ENCODE assay signal across 8 mouse cellular contexts in the genomic region with DNA sequence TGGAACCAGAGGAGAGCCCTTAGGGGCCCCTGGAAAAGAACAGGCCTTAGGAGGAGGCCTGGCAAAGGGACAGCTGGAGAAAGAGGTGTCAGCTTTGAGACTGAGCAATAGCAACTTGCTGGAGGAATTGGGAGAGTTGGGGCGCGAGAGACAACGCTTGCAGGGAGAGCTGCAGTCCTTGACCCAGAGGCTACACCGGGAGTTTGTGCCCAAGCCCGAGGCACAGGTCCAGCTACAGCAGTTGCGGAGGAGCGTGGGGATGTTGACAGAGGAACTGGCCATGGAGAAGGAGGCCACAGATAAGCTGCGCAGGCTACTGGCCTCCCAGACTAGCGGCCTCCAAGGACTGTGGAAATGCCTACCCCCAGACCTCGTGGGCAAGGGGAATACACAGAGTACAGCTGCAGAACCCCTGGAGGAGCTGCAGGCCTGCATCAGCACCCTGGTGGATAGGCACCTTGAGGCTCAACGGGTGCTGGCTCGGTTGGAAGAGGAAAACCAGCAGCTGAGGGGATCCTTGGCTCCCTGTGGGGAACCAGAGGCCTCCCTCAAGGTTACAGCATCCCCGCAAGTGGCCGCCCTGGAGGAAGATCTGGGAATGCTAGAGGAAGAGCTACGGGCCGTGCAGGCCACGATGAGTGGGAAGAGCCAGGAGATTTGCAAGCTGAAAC. TPM values are rescaled to one million over a fixed set of nuclear protein-coding genes. Genes with fewer than 3 reads are reported as not detected.
DNase-seq lines count a peak whose midpoint lies in the region; ATAC-seq and TF ChIP-seq lines count a peak whose summit lies in the region.

No protein-coding gene starts in this region.

- no peak overlapping the region for H3K27ac ChIP-seq in kidney, postnatal 0 days
- H3K27ac ChIP-seq in embryonic facial prominence, embryonic 13.5 days, result peak overlapping the region; percentile 33; the same call in 1 of the 2 replicates
- H3K27ac ChIP-seq in intestine, embryonic 14.5 days (ENCODE audit: low read depth), result no peak overlapping the region
- H3K27ac ChIP-seq in neural tube, embryonic 14.5 days (ENCODE audit: low read depth, low read length), result no peak overlapping the region

- H3K36me3 ChIP-seq in kidney, postnatal 0 days (ENCODE audit: insufficient read depth, low read length), result no peaks in the 10 kb centered on the region
- no peaks in the 10 kb centered on the region for H3K36me3 ChIP-seq in embryonic facial prominence, embryonic 13.5 days
- no peaks in the 10 kb centered on the region for H3K36me3 ChIP-seq in intestine, embryonic 14.5 days (ENCODE audit: control insufficient read depth, insufficient read depth, low read length)
- H3K36me3 ChIP-seq in neural tube, embryonic 14.5 days (ENCODE audit: control insufficient read depth, insufficient read depth, low read length), result no peaks in the 10 kb centered on the region

- DNase-seq in kidney, postnatal 0 days (ENCODE audit: low spot score), result no peak
- no peak for DNase-seq in kidney, adult 18-20 months
- DNase-seq in intestine, embryonic 14.5 days (ENCODE audit: low spot score), result no peak
- DNase-seq in MN1 (ENCODE audit: low spot score), result no peak
- DNase-seq in left cerebral cortex, adult 11 months (ENCODE audit: low spot score), result no peak
- DNase-seq in frontal cortex, adult 2 months (ENCODE audit: extremely low spot score in 1 of 2, low spot score in 1 of 2), result no peak

- no peak for TF ChIP-seq CTCF in kidney, postnatal 0 days (IDR thresholded peaks at IDR 0.05; ENCODE audit: low read depth)

- 58% methylated on average over 17 of the region's 17 CpGs for WGBS in kidney, postnatal 0 days
- 55% methylated on average over 17 of the region's 17 CpGs for WGBS in embryonic facial prominence, embryonic 13.5 days
- 44% methylated on average over 17 of the region's 17 CpGs for WGBS in intestine, embryonic 14.5 days
- 61% methylated on average over 17 of the region's 17 CpGs for WGBS in neural tube, embryonic 14.5 days

- H3K27me3 ChIP-seq in kidney, postnatal 0 days (ENCODE audit: insufficient read depth, low read length), result no peaks in the 10 kb centered on the region
- peaks cover 29% of the 10 kb centered on the region for H3K27me3 ChIP-seq in embryonic facial prominence, embryonic 13.5 days
- 0 out of 2 replicates have a peak, but pooled peaks cover 14% of the 10 kb centered on the region for H3K27me3 ChIP-seq in intestine, embryonic 14.5 days (replicated peaks; ENCODE audit: control insufficient read depth, insufficient read depth, low read length)
- no peaks in the 10 kb centered on the region for H3K27me3 ChIP-seq in neural tube, embryonic 14.5 days (ENCODE audit: control insufficient read depth, insufficient read depth, low read length)

- H3K9me3 ChIP-seq in kidney, postnatal 0 days (replicated peaks; ENCODE audit: low read length), result no peaks in the 10 kb centered on the region
- no peaks in the 10 kb centered on the region for H3K9me3 ChIP-seq in embryonic facial prominence, embryonic 13.5 days
- H3K9me3 ChIP-seq in intestine, embryonic 14.5 days (ENCODE audit: control insufficient read depth, low read length), result no peaks in the 10 kb centered on the region
- no peaks in the 10 kb centered on the region for H3K9me3 ChIP-seq in neural tube, embryonic 14.5 days (ENCODE audit: control insufficient read depth, low read length)

- H3K4me3 ChIP-seq in kidney, postnatal 0 days (replicated peaks; ENCODE audit: low read depth, low read length), result 0 out of 2 replicates have a peak overlapping the region, but pooled peaks have one; percentile 9
- H3K4me3 ChIP-seq in embryonic facial prominence, embryonic 13.5 days, result peak overlapping the region; percentile 30
- peak overlapping the region; percentile 18 for H3K4me3 ChIP-seq in intestine, embryonic 14.5 days (ENCODE audit: low read depth, low read length)
- 0 out of 2 replicates have a peak overlapping the region, but pooled peaks have one; percentile 3 for H3K4me3 ChIP-seq in neural tube, embryonic 14.5 days (ENCODE audit: low read depth, low read length)

- H3K4me2 ChIP-seq in kidney, postnatal 0 days (ENCODE audit: low read length), result peak overlapping the region; percentile 44
- peak overlapping the region; percentile 59 for H3K4me2 ChIP-seq in embryonic facial prominence, embryonic 13.5 days
- H3K4me2 ChIP-seq in intestine, embryonic 14.5 days (ENCODE audit: low read length), result peak overlapping the region; percentile 46
- peak overlapping the region; percentile 31; the same call in 1 of the 2 replicates for H3K4me2 ChIP-seq in neural tube, embryonic 14.5 days (ENCODE audit: low read depth, low read length)

- H3K9ac ChIP-seq in kidney, postnatal 0 days (ENCODE audit: low read depth, low read length), result no peak overlapping the region
- peak overlapping the region; percentile 59 for H3K9ac ChIP-seq in embryonic facial prominence, embryonic 13.5 days
- peak overlapping the region; percentile 4; the same call in 1 of the 2 replicates for H3K9ac ChIP-seq in intestine, embryonic 14.5 days (ENCODE audit: low read length)
- H3K9ac ChIP-seq in neural tube, embryonic 14.5 days (replicated peaks; ENCODE audit: low read depth, low read length), result no peak overlapping the region

- ATAC-seq in kidney, postnatal 0 days (replicated peaks; ENCODE audit: low FRiP score, low read depth), result no peak
- no peak for ATAC-seq in embryonic facial prominence, embryonic 13.5 days (ENCODE audit: insufficient number of reproducible peaks, insufficient read depth, low FRiP score, low TSS enrichment, low read depth)
- no peak for ATAC-seq in intestine, embryonic 14.5 days (replicated peaks; ENCODE audit: low FRiP score, low TSS enrichment, low read depth)
- no peak for ATAC-seq in neural tube, embryonic 14.5 days (ENCODE audit: low read depth)

- H3K4me1 ChIP-seq in kidney, postnatal 0 days (replicated peaks; ENCODE audit: insufficient read depth, low read length), result no peaks in the 10 kb centered on the region
- peaks cover 11% of the 10 kb centered on the region for H3K4me1 ChIP-seq in embryonic facial prominence, embryonic 13.5 days
- no peaks in the 10 kb centered on the region for H3K4me1 ChIP-seq in intestine, embryonic 14.5 days (replicated peaks; ENCODE audit: control insufficient read depth, insufficient read depth, low read length)
- H3K4me1 ChIP-seq in neural tube, embryonic 14.5 days (ENCODE audit: control insufficient read depth, insufficient read depth, low read length), result no peaks in the 10 kb centered on the region

RNA-seq across cellular contexts. Expression of a gene that starts 11.9 kb away (rescaled TPM):
- polyA plus RNA-seq in kidney, postnatal 0 days (2015; fragmentation: Nextera tagmentation; extraction: Ambion mirVana), result 38.7 and 39.1 TPM in 2 replicates
- 71.5 and 75.2 TPM in 2 replicates for polyA plus RNA-seq in embryonic facial prominence, embryonic 13.5 days (2015; fragmentation: Nextera tagmentation; extraction: Ambion mirVana)
- 35.5 and 40.0 TPM in 2 replicates for polyA plus RNA-seq in intestine, embryonic 14.5 days (2014; fragmentation: Nextera tagmentation; extraction: Ambion mirVana)
- 20.9 and 24.7 TPM in 2 replicates for polyA plus RNA-seq in neural tube, embryonic 14.5 days (2014; fragmentation: Nextera tagmentation; extraction: Ambion mirVana)
- polyA plus RNA-seq in frontal cortex, adult 2 months (2012; rRNA removed), result 25.2 and 25.8 TPM in 2 replicates

RNA-seq across cellular contexts. Expression of a gene that starts 14.4 kb away (rescaled TPM):
- polyA plus RNA-seq in kidney, postnatal 0 days (2015; fragmentation: Nextera tagmentation; extraction: Ambion mirVana), result 1.0 and 1.3 TPM in 2 replicates
- 1.3 and 2.1 TPM in 2 replicates for polyA plus RNA-seq in embryonic facial prominence, embryonic 13.5 days (2015; fragmentation: Nextera tagmentation; extraction: Ambion mirVana)
- 0.20 and 0.38 TPM in 2 replicates for polyA plus RNA-seq in intestine, embryonic 14.5 days (2014; fragmentation: Nextera tagmentation; extraction: Ambion mirVana)
- polyA plus RNA-seq in neural tube, embryonic 14.5 days (2014; fragmentation: Nextera tagmentation; extraction: Ambion mirVana), result 0.83 and 1.0 TPM in 2 replicates
- 5.9 and 9.8 TPM in 2 replicates for polyA plus RNA-seq in frontal cortex, adult 2 months (2012; rRNA removed)

RNA-seq across cellular contexts. Expression of a gene that starts 24.1 kb away (rescaled TPM):
- polyA plus RNA-seq in kidney, postnatal 0 days (2015; fragmentation: Nextera tagmentation; extraction: Ambion mirVana), result 8.2 and 9.5 TPM in 2 replicates
- 13.5 and 16.5 TPM in 2 replicates for polyA plus RNA-seq in embryonic facial prominence, embryonic 13.5 days (2015; fragmentation: Nextera tagmentation; extraction: Ambion mirVana)
- 6.3 and 7.5 TPM in 2 replicates for polyA plus RNA-seq in intestine, embryonic 14.5 days (2014; fragmentation: Nextera tagmentation; extraction: Ambion mirVana)
- polyA plus RNA-seq in neural tube, embryonic 14.5 days (2014; fragmentation: Nextera tagmentation; extraction: Ambion mirVana), result 19.1 and 21.7 TPM in 2 replicates
- 10.2 and 10.5 TPM in 2 replicates for polyA plus RNA-seq in frontal cortex, adult 2 months (2012; rRNA removed)

RNA-seq across cellular contexts. Expression of a gene that starts 38.9 kb away (rescaled TPM):
- 0.42 and 0.59 TPM in 2 replicates for polyA plus RNA-seq in kidney, postnatal 0 days (2015; fragmentation: Nextera tagmentation; extraction: Ambion mirVana)
- polyA plus RNA-seq in embryonic facial prominence, embryonic 13.5 days (2015; fragmentation: Nextera tagmentation; extraction: Ambion mirVana), result 3.5 and 3.8 TPM in 2 replicates
- polyA plus RNA-seq in intestine, embryonic 14.5 days (2014; fragmentation: Nextera tagmentation; extraction: Ambion mirVana), result 0.61 and 0.86 TPM in 2 replicates
- 1.0 and 1.3 TPM in 2 replicates for polyA plus RNA-seq in neural tube, embryonic 14.5 days (2014; fragmentation: Nextera tagmentation; extraction: Ambion mirVana)
- 2.9 and 3.2 TPM in 2 replicates for polyA plus RNA-seq in frontal cortex, adult 2 months (2012; rRNA removed)

RNA-seq across cellular contexts. Expression of a gene that starts 43.1 kb away (rescaled TPM):
- 25.3 and 29.8 TPM in 2 replicates for polyA plus RNA-seq in kidney, postnatal 0 days (2015; fragmentation: Nextera tagmentation; extraction: Ambion mirVana)
- 33.3 and 34.5 TPM in 2 replicates for polyA plus RNA-seq in embryonic facial prominence, embryonic 13.5 days (2015; fragmentation: Nextera tagmentation; extraction: Ambion mirVana)
- polyA plus RNA-seq in intestine, embryonic 14.5 days (2014; fragmentation: Nextera tagmentation; extraction: Ambion mirVana), result 34.5 and 38.5 TPM in 2 replicates
- 32.4 and 35.3 TPM in 2 replicates for polyA plus RNA-seq in neural tube, embryonic 14.5 days (2014; fragmentation: Nextera tagmentation; extraction: Ambion mirVana)
- polyA plus RNA-seq in frontal cortex, adult 2 months (2012; rRNA removed), result 34.2 and 34.4 TPM in 2 replicates

Comparison
In these comparisons a context has a peak if more than half of its experiments do, and no peak if none do; other contexts are left out.
1. H3K9ac ChIP-seq: peak in embryonic facial prominence, embryonic 13.5 days (single experiment) and intestine, embryonic 14.5 days (single experiment); none in kidney, postnatal 0 days (single experiment) and neural tube, embryonic 14.5 days (single experiment).
2. Peak in every context shown above with its lines, with median percentiles within 50 percentile points of each other: H3K4me2 ChIP-seq and H3K4me3 ChIP-seq.